Mouse (Mus musculus): Measurements from ENCODE around the gene Cplx3. TPM values are rescaled to one million over a fixed set of nuclear protein-coding genes. Genes with fewer than 3 reads are reported as not detected.

Gene Cplx3
- polyA plus RNA-seq, 1 experiment from 2014 or later = 3.1 TPM

GRCm38 (mm10) chr9:57590726-57591125, 15.4 kb downstream of the Cplx3 start:
- peaks cover 51% of the 10 kb centered on the region for H3K36me3 ChIP-seq
- H3K27ac ChIP-seq (replicated peaks) = 0 out of 2 replicates have a peak overlapping the region, but pooled peaks have one; percentile 87
- 0 out of 2 replicates have a peak, but pooled peaks cover 7% of the 10 kb centered on the region for H3K27me3 ChIP-seq (ENCODE audit: low read depth, poor library complexity, severe bottlenecking)
- no peaks in the 10 kb centered on the region for H3K9me3 ChIP-seq (replicated peaks)
- H3K4me3 ChIP-seq = peak overlapping the region; percentile 71
- 34% methylated on average over 5 of the region's 5 CpGs for WGBS
- peaks cover 50% of the 10 kb centered on the region for H3K4me1 ChIP-seq
- no peak for DNase-seq (ENCODE audit: low spot score)

- peak; percentile 78 for DNase-seq (ENCODE audit: low spot score)
These were observed 16.6 kb downstream of the Cplx3 start, which contains the start of gene Ulk3 for GRCm38 (mm10) chr9:57589224-57590126. Gene Ulk3, plus strand, starts transcription at chr9:57589452.

DNA sequence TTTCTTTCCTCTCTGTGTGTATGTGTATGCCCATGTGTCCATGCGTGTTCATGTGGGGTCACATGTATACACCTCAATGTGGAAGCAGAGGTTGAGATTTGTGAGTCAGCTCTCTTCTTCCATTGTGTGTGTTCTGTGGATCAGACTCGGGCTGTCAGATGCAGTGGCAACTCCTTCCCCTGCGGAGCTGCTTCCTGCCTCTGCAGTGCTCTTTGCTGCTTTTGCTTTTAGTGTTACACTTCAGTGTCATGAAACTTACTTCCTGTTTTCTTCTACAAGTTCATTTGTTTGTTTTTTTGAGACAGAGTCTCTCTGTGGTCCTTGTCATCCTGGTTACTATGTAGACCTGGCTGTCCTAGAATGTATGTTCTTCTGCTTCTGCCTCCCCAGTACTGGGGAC, 21.1 kb downstream of the Cplx3 start:
- Histone ChIP-seq H3K4me3 (no peak overlapping the region), H3K27me3 (ENCODE audit: low read depth, poor library complexity, severe bottlenecking) (no peaks in the 10 kb centered on the region), H3K9me3 (replicated peaks) (no peaks in the 10 kb centered on the region), H3K27ac (replicated peaks) (no peak overlapping the region), H3K36me3 (peaks cover 77% of the 10 kb centered on the region), H3K4me1 (peaks cover 16% of the 10 kb centered on the region)
- 84% methylated on average over 3 of the region's 3 CpGs for WGBS
- no peak for DNase-seq (ENCODE audit: low spot score)

More at GRCm38 (mm10) chr9:57589224-57590126, 16.6 kb downstream of the Cplx3 start, which contains the start of gene Ulk3:
- Histone ChIP-seq H3K27ac (replicated peaks) (peak within 1 kb of the TSS; percentile 87), H3K9me3 (replicated peaks) (no peaks in the 10 kb centered on the region), H3K36me3 (peaks cover 52% of the 10 kb centered on the region), H3K4me3 (peak within 1 kb of the TSS; percentile 71), H3K4me1 (peaks cover 49% of the 10 kb centered on the region), H3K27me3 (ENCODE audit: low read depth, poor library complexity, severe bottlenecking) (0 out of 2 replicates have a peak, but pooled peaks cover 7% of the 10 kb centered on the region)
- WGBS = under 1% methylated on average over 58 of the region's 58 CpGs

- no peaks in the 10 kb centered on the region; the same call in 1 of the 2 replicates for H3K4me1 ChIP-seq
- H3K4me3 ChIP-seq = no peak overlapping the region
- no peaks in the 10 kb centered on the region for H3K27me3 ChIP-seq (ENCODE audit: low read depth, poor library complexity, severe bottlenecking)
- WGBS = 86% methylated on average over 6 of the region's 6 CpGs
- H3K27ac ChIP-seq (replicated peaks) = no peak overlapping the region
- no peaks in the 10 kb centered on the region for H3K9me3 ChIP-seq (replicated peaks)
- peaks cover 71% of the 10 kb centered on the region for H3K36me3 ChIP-seq
- no peak for DNase-seq (ENCODE audit: low spot score)
These were observed 28.8 kb downstream of the Cplx3 start for GRCm38 (mm10) chr9:57577144-57577849.

GRCm38 (mm10) chr9:57575577-57575976, 30.5 kb downstream of the Cplx3 start:
- 92% methylated on average over 3 of the region's 3 CpGs for WGBS
- DNase-seq (ENCODE audit: low spot score) = no peak
- H3K4me1 ChIP-seq = no peaks in the 10 kb centered on the region; the same call in 1 of the 2 replicates
- H3K4me3 ChIP-seq = no peak overlapping the region
- H3K27me3 ChIP-seq (ENCODE audit: low read depth, poor library complexity, severe bottlenecking) = no peaks in the 10 kb centered on the region
- H3K9me3 ChIP-seq (replicated peaks) = no peaks in the 10 kb centered on the region
- no peak overlapping the region for H3K27ac ChIP-seq (replicated peaks)
- peaks cover 70% of the 10 kb centered on the region for H3K36me3 ChIP-seq

DNA sequence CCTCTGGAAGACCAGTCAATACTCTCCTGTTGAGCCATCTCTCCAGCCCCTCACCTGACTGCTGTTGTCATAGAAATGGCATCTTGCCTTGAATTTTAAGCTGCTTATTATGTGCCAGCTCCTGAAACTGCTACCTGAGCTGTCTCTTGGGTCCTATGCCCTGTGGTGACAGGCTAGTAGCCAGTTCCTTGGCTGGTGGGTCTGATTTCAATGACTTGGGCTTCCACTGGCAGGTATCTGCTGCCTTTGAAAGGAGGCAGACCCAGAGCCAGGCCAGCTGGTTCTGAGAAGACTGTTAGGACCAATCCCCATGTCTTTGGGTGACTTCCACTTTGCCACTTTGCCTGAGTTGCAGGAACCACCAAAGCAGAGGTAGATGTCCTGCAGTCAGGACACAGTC, 31.7 kb downstream of the Cplx3 start:
- no peaks in the 10 kb centered on the region for H3K9me3 ChIP-seq (replicated peaks)
- DNase-seq (ENCODE audit: low spot score) = no peak
- peaks cover 69% of the 10 kb centered on the region for H3K36me3 ChIP-seq
- no peaks in the 10 kb centered on the region; the same call in 1 of the 2 replicates for H3K4me1 ChIP-seq
- no peak overlapping the region for H3K4me3 ChIP-seq
- H3K27ac ChIP-seq (replicated peaks) = no peak overlapping the region
- H3K27me3 ChIP-seq (ENCODE audit: low read depth, poor library complexity, severe bottlenecking) = no peaks in the 10 kb centered on the region

- 94% methylated on average over 6 of the region's 6 CpGs for WGBS
- 0 out of 2 replicates have a peak, but pooled peaks cover 3% of the 10 kb centered on the region for H3K4me1 ChIP-seq
- no peak overlapping the region for H3K27ac ChIP-seq (replicated peaks)
- DNase-seq (ENCODE audit: low spot score) = no peak
- H3K4me3 ChIP-seq = no peak overlapping the region
- no peaks in the 10 kb centered on the region for H3K27me3 ChIP-seq (ENCODE audit: low read depth, poor library complexity, severe bottlenecking)
- H3K9me3 ChIP-seq (replicated peaks) = no peaks in the 10 kb centered on the region
- H3K36me3 ChIP-seq = peaks cover 55% of the 10 kb centered on the region
These were observed 37.6 kb downstream of the Cplx3 start for GRCm38 (mm10) chr9:57568500-57568899.

DNA sequence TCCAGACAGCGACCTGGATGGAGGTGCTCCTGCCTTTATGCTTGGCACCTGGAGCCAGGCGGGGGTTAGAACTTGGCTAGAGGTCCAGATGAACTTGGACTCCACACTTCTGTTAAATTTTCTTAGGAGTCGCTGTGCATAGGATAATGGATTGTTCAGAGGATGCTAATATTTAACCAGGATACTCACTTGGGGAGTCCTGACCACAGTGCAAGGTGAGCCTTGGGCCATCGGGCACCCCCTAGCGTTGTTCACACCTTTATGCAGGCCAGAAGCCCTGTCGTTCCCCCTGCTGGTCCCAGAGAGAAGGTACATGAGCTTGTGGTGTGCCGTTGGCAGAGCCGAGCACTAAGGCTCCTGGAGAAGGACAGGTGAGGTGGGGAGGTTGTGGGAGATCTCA, 39.2 kb downstream of the Cplx3 start:
- WGBS = 63% methylated on average over 8 of the region's 8 CpGs
- peaks cover 15% of the 10 kb centered on the region for H3K4me1 ChIP-seq
- no peak overlapping the region for H3K4me3 ChIP-seq
- H3K27ac ChIP-seq (replicated peaks) = no peak overlapping the region
- H3K27me3 ChIP-seq (ENCODE audit: low read depth, poor library complexity, severe bottlenecking) = no peaks in the 10 kb centered on the region
- peaks cover 43% of the 10 kb centered on the region for H3K36me3 ChIP-seq
- no peak for DNase-seq (ENCODE audit: low spot score)
- no peaks in the 10 kb centered on the region for H3K9me3 ChIP-seq (replicated peaks)

DNA sequence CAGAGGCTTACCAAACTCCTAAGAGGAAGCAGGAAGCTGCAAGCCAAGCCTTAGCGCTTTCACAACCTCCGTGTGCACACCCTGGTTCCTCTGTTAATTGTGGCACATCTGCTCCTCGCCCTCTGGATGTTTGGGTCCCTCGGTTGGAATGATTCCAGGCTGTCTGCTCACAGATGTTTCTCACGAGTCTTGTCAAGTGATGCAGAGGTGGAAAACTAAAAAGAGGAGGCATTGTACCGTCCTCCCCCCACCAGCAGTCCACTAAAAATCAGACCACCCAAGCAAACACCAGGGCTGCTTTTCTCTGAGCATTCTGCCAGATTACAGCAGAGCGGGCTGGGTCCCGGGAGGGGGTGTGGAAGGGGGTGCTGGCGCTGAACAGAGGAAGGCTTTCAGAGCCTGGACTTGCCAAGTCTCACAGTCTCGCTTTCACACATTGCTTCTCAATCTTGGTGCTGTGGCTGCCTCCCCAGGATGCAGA, 40.3 kb downstream of the Cplx3 start:
- no peak for DNase-seq (ENCODE audit: low spot score)
- Histone ChIP-seq H3K27ac (replicated peaks) (no peak overlapping the region), H3K36me3 (peaks cover 33% of the 10 kb centered on the region), H3K4me1 (peaks cover 23% of the 10 kb centered on the region), H3K27me3 (ENCODE audit: low read depth, poor library complexity, severe bottlenecking) (no peaks in the 10 kb centered on the region), H3K9me3 (replicated peaks) (no peaks in the 10 kb centered on the region), H3K4me3 (no peak overlapping the region)
- 69% methylated on average over 10 of the region's 10 CpGs for WGBS

- peaks cover 28% of the 10 kb centered on the region for H3K4me1 ChIP-seq
- no peak overlapping the region for H3K4me3 ChIP-seq
- H3K27me3 ChIP-seq (ENCODE audit: low read depth, poor library complexity, severe bottlenecking) = no peaks in the 10 kb centered on the region
- WGBS = 86% methylated on average over 6 of the region's 6 CpGs
- H3K27ac ChIP-seq (replicated peaks) = no peak overlapping the region
- H3K36me3 ChIP-seq = peaks cover 23% of the 10 kb centered on the region
- H3K9me3 ChIP-seq (replicated peaks) = no peaks in the 10 kb centered on the region
- no peak for DNase-seq (ENCODE audit: low spot score)
These were observed 41.5 kb downstream of the Cplx3 start for GRCm38 (mm10) chr9:57564609-57565008.

- no peak for DNase-seq (ENCODE audit: low spot score)
- H3K27ac ChIP-seq (replicated peaks) = no peak overlapping the region
- H3K27me3 ChIP-seq (ENCODE audit: low read depth, poor library complexity, severe bottlenecking) = no peaks in the 10 kb centered on the region
- no peaks in the 10 kb centered on the region for H3K9me3 ChIP-seq (replicated peaks)
- no peak overlapping the region for H3K4me3 ChIP-seq
- peaks cover 28% of the 10 kb centered on the region for H3K4me1 ChIP-seq
- WGBS = 80% methylated on average over 4 of the region's 4 CpGs
- peaks cover 6% of the 10 kb centered on the region for H3K36me3 ChIP-seq
These were observed 43.1 kb downstream of the Cplx3 start for GRCm38 (mm10) chr9:57562896-57563372.

GRCm38 (mm10) chr9:57561711-57562099, 44.4 kb downstream of the Cplx3 start:
- no peaks in the 10 kb centered on the region for H3K36me3 ChIP-seq
- no peak for DNase-seq (ENCODE audit: low spot score)
- WGBS = 77% methylated on average over 13 of the region's 13 CpGs

More at GRCm38 (mm10) chr9:57561711-57562099, 44.4 kb downstream of the Cplx3 start:
- no peaks in the 10 kb centered on the region for H3K9me3 ChIP-seq (replicated peaks)
- H3K4me1 ChIP-seq = peaks cover 28% of the 10 kb centered on the region
- peak overlapping the region; percentile 81 for H3K4me3 ChIP-seq
- H3K27ac ChIP-seq (replicated peaks) = no peak overlapping the region
- no peaks in the 10 kb centered on the region for H3K27me3 ChIP-seq (ENCODE audit: low read depth, poor library complexity, severe bottlenecking)
